Mouse (Mus musculus) E14TG2a.4 (cell line): ENCODE measurements around the gene Lhb.

Source experiments
- H3K27me3 ChIP-seq: 2 replicates; pipeline ENCODE4 v1.6.1; 2014; ENCODE audit warnings: low read length, control low read depth; ENCODE audit not compliant: insufficient read depth
- H3K36me3 ChIP-seq: 2 replicates; pipeline ENCODE4 v1.6.1; 2014; ENCODE audit warnings: low read length, control low read depth; ENCODE audit not compliant: insufficient read depth
- H3K4me1 ChIP-seq: replicated peaks from 2 replicates; pipeline ENCODE4 v1.6.1; 2014; ENCODE audit warnings: low read depth, low read length, control low read depth
- H3K4me3 ChIP-seq: replicated peaks from 2 replicates; pipeline ENCODE4 v1.5.1; 2014; ENCODE audit warnings: mild to moderate bottlenecking, low read length
- H3K9me3 ChIP-seq: 2 replicates; pipeline ENCODE4 v1.6.1; 2014; ENCODE audit warnings: low read length, control low read depth
- CTCF ChIP-seq: conservative IDR thresholded peaks from 2 replicates; pipeline ENCODE4 v1.5.1; 2014; ENCODE audit warnings: low read length
- NANOG ChIP-seq: IDR thresholded peaks from 2 replicates; pipeline ENCODE4 v1.6.1; 2014; ENCODE audit warnings: borderline replicate concordance, low read length, mixed read lengths
- POU5F1 ChIP-seq: IDR thresholded peaks from 2 replicates; pipeline ENCODE4 v1.6.1; 2014; ENCODE audit warnings: low read length, borderline replicate concordance

Gene Lhb

GRCm38 (mm10) chr7:45465112-45465511, 44.5 kb downstream of the Lhb start:
- peaks cover 53% of the 10 kb centered on the region for H3K36me3 ChIP-seq
- TF ChIP-seq NANOG, result no peak
- TF ChIP-seq POU5F1, result no peak
- no peak for TF ChIP-seq CTCF

GRCm38 (mm10) chr7:45465549-45465948, 44.9 kb downstream of the Lhb start:
- peaks cover 49% of the 10 kb centered on the region for H3K36me3 ChIP-seq
- TF ChIP-seq NANOG (no peak), POU5F1 (no peak), CTCF (no peak)
- peaks cover 60% of the 10 kb centered on the region for H3K4me1 ChIP-seq
- no peaks in the 10 kb centered on the region for H3K9me3 ChIP-seq
- H3K4me3 ChIP-seq, result peak overlapping the region; percentile 99
- H3K27me3 ChIP-seq, result no peaks in the 10 kb centered on the region

More at GRCm38 (mm10) chr7:45465112-45465511, 44.5 kb downstream of the Lhb start:
- no peaks in the 10 kb centered on the region for H3K9me3 ChIP-seq
- H3K4me1 ChIP-seq, result peaks cover 64% of the 10 kb centered on the region
- H3K4me3 ChIP-seq, result peak overlapping the region; percentile 99
- no peaks in the 10 kb centered on the region for H3K27me3 ChIP-seq

GRCm38 (mm10) chr7:45466283-45467089, 45.9 kb downstream of the Lhb start, which contains the start of gene Bax:
Gene Bax (minus strand): TSS chr7:45466898.
- Histone ChIP-seq H3K9me3 (no peaks in the 10 kb centered on the region), H3K4me1 (peaks cover 60% of the 10 kb centered on the region), H3K4me3 (peak within 1 kb of the TSS; percentile 99), H3K36me3 (peaks cover 46% of the 10 kb centered on the region), H3K27me3 (no peaks in the 10 kb centered on the region)
- TF ChIP-seq NANOG (no peak), POU5F1 (no peak), CTCF (no peak)

GRCm38 (mm10) chr7:45467090-45467670, 46.6 kb downstream of the Lhb start:
- H3K9me3 ChIP-seq, result no peaks in the 10 kb centered on the region
- peaks cover 53% of the 10 kb centered on the region for H3K4me1 ChIP-seq
- TF ChIP-seq POU5F1, result no peak
- no peak for TF ChIP-seq CTCF
- no peak for TF ChIP-seq NANOG
- no peaks in the 10 kb centered on the region for H3K27me3 ChIP-seq
- peak overlapping the region; percentile 99 for H3K4me3 ChIP-seq
- H3K36me3 ChIP-seq, result peaks cover 40% of the 10 kb centered on the region

GRCm38 (mm10) chr7:45470869-45471268, 50.2 kb downstream of the Lhb start:
- Histone ChIP-seq H3K4me3 (no peak overlapping the region), H3K27me3 (no peaks in the 10 kb centered on the region), H3K36me3 (peaks cover 7% of the 10 kb centered on the region), H3K4me1 (peaks cover 34% of the 10 kb centered on the region), H3K9me3 (no peaks in the 10 kb centered on the region)
- no peak for TF ChIP-seq NANOG
- peak; percentile 92 for TF ChIP-seq CTCF
